ENCODE assay signal across 10 mouse cellular contexts in the genomic region with DNA sequence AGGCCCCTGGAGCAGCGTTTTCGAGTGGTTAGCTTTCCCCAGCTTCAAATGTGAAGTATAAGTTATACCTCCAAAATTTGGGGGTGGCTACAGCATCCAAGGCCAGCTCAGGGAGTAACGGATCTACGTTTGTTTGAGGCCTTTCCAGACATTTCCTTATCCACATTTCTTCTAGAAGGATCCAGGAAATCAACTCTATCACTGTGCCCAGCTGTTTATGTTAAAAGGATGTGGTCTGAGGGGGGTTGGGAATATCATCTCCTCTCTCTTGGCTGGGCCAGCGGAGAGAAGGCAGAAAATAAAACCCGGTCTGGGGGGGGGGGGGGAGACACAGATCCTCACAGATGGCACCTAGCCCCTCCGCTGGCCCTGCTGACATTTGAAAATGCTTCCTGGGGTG.
"Had no signal": no experiment of that assay in that cellular context is flagged by ENCODE, and none has a peak within 500 bp of the region (broad histone marks: within the 10 kb centered on the region; RNA-seq: fewer than 3 reads in every experiment).

No protein-coding gene starts in this region.

- H3K9ac ChIP-seq: limb, embryonic 13.5 days; neural tube, embryonic 15.5 days had no signal

- H3K36me3 ChIP-seq: limb, embryonic 13.5 days; midbrain, embryonic 10.5 days; neural tube, embryonic 15.5 days had no signal

- H3K4me2 ChIP-seq: limb, embryonic 13.5 days; neural tube, embryonic 15.5 days had no signal

- H3K9me3 ChIP-seq: limb, embryonic 13.5 days; midbrain, embryonic 10.5 days; neural tube, embryonic 15.5 days had no signal

- ATAC-seq: hindbrain, postnatal 0 days had no signal

- H3K27ac ChIP-seq: hindbrain, postnatal 0 days; limb, embryonic 13.5 days; midbrain, embryonic 10.5 days; neural tube, embryonic 15.5 days had no signal

- DNase-seq: kidney, adult 11 months; kidney, postnatal 14 days; left cerebral cortex, postnatal 4 days; midbrain, embryonic 14.5 days; thymus, postnatal 36 days had no signal

- H3K4me1 ChIP-seq: neural tube, embryonic 15.5 days had no signal

- H3K4me3 ChIP-seq: limb, embryonic 13.5 days; midbrain, embryonic 10.5 days; myocyte; neural tube, embryonic 15.5 days had no signal
